Mouse (Mus musculus) megakaryocyte-erythroid progenitor cell, adult 5-6 weeks (primary cell): ENCODE measurements around the gene Ptger1. TPM values are rescaled to one million over a fixed set of nuclear protein-coding genes. Genes with fewer than 3 reads are reported as not detected.
A peak's percentile ranks its signal among the peaks of the same experiment; 100 is the strongest.

Source experiments
- ATAC-seq: replicated peaks from 2 replicates; pipeline ENCODE4 v1.8.0; 2016; ENCODE audit warnings: mild to moderate bottlenecking, inconsistent platforms; ENCODE audit not compliant: severe bottlenecking, poor library complexity, low FRiP score, low TSS enrichment
- total RNA-seq, 2 experiments: library from RNA; stranded (forward) in 1 of 2; stranded (reverse) in 1 of 2; fragments of 200-1000, 215-1000 nt in 1 of 2; fragments of >200 nt in 1 of 2; fragmentation: Nextera tagmentation in 1 of 2; gene quantifications; 2 replicates each; pipeline ENCODE4 v1.2.3; 2014 to 2017

The Ptger1 gene
- total RNA-seq, 2 experiments from 2014 or later = 1.1 TPM; not detected in 1

DNA sequence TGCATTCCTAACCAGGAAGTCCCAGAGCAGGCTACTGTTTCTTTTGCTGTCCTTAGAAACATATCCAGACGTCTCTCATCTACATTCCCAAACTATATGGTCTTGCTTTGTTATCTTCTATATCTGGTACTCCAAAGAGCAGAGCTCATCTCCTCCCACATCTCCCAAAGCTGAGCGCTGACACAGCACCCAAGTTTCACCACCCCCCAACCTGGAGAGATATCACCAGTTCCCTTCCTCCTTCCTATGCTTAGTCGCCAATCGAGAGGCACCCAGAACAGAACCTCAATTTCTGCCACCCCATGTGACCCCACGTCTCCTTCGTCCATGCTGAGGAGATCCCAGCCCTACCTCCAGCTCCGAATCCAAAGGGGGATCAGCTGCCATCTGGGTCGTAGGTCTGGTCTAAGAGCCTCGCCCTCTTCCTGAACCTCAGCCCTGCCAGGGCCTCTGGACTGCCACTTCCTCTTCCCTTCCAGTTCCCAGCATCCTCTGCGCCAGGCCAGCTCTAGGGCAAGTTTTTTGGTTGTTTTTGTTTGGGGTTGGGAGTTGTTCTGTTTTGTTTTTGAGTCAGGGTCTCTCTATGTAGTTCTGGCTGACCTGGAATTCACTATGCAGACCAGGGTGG, 27.2 kb downstream of the Ptger1 start:
- no peak for ATAC-seq

DNA sequence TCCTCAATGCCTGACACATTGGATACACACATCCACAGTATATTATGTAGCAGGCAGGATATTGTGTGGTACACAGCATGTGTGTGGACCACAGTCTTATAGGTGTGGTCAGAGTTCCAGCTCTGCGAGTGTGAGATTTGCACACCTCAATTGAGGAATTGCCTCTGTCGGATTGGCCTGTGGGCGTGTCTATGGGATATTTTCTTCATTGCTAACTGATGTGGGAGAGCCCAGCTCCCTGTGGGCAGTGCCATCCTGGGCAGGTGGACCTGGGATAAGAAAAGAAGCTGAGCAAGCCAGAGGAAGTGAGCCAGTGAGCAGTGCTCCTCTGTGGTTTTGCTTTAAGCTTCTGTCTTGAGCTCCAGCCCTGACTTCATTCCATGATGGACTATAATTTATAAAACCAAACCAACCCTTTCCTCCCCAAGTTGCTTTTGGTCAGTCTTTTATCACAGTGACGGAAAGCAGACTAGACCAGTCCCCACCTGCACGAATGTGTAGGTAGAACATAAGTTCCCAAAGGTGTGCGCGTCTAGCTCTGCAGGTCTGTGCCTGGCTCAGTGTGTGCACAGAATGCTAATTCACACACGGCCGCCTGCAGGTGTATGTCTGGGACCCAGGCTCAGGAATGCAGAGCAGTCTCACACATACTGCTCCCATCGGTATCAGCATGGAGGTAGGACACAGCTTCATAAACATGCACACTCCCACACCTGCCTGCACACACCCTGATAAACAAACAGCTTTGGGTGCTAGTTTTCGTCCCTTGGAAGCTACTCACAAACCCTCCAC, 28.1 kb downstream of the Ptger1 start:
- ATAC-seq = no peak

DNA sequence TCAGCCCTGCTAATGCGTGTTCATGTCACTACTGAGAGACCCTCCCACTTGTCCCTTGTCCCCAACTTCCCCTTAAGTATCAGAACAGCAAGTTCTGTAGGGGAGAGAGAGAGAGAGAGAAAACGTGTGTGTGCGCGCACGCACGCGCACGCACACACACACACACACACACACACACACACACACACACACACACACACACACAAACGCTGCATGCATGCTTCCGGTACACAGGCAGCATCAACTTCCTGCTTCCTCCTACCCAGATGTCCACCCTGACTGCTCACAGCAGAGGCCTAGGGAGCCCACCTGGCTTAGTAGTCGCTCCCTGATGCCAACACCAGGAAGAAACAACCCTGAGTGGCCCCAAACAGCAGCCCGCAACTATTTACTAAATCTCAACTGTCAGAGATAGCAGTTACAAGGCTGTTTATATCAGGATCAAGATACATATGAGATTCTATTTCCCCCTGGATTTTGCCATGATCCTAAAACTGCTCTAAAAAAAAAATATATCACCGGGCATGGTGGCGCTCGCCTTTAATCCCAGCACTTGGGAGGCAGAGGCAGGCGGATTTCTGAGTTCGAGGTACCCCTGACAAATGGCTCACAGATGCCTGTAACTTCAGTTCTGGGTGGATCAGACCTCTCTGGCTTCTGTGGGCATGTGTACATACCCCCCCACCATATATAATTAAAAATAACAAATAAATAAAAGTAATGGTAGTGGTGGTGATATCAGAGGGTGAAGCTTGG, 29.1 kb downstream of the Ptger1 start:
- ATAC-seq = no peak

DNA sequence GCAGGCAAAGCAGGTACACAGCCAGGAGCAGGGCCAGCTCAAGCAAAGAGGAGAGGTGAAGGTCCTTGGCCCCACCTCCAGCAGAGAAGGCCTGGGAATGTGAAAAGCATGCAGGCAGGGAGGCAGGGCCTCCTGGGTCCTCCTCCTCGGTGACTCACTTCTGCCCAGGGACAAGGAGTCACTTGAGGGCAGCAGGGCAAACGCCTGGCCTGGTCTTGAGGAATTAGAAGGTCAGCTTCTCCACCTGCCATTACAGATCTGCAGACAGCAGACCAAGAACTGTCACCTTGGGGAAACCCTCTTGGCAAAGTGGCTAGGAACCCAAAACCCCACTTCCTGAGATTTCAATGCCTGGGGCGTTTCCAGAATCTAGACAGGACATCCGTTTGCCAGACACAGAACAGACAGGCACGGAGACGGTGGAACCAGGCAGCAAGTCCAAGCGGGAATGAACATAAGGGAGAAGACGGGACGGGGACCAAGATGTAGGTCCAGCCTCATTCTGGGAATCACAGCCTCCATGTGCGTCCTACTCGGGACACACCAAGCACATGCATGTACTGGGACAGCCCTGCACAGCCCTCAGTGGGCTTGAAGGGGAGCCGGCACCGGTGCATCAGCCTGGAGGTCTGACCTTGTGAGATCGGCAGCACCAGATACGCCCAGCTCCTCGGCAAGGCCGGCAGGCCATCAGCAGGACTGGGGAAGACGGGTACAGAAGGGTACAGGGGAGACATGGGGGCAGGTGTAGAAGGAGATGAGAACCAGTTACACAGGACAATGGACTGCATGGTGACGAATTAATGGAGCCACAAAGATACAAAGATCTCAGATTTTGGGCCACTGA, 31.1 kb downstream of the Ptger1 start:
- ATAC-seq = 0 out of 2 replicates have a peak, but pooled peaks have one; percentile 5

DNA sequence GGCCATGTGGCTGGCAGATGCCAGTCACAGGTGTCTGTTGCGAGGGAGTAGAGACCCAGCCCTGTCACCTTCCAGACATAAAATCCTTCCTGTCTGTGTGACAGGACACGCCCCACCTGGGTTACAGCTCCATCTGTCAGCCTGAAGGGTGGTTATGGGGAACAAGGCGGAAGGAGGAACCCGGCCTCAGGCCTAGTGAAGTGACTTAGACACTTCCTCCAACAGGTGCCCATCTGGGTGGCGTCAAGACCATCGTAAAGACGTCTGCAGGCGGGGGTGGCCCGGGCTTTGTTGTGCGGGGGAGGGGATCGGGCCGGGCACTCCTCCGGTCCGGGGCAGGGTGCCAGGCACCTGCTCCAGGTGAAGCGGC, 31.8 kb downstream of the Ptger1 start:
- ATAC-seq = peak; percentile 61

DNA sequence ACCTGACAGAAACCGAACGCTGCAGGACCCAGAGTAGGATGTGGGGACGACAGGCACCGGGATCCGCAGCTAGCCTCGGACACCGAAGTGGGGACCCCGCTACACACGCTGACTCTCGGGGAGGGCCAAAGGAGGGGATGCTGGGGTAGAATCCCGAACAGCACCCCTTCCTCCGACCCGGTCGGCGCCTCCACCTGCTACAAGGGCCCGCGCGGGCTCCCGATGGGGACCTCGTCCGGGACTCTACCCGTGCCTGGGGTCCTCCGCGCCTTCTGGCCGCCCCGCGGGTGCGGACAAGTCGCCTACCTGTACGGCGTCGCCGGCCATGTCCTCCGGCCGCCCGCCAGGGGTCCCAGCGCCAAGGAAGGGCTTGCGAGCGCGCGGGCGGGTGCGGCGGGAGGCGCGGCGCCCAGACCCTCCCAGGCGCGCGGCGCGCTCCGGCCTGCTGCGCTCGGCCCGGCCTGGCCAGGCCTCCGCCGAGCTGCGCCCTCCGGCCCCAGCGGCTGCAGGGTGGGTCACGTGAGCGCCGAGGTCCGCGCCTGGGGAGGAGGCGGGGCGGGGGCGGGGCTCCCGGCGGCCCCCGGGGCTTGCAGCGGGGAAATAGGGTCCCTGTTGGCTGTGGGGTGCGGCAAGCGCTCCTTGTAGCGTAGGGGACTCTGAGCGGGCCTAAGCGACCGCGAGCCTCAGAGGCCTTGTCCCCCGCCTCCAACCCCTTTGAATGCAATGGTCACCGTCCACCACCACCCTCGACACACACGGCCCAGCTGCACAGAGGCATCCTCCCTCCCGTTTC, 32.4 kb downstream of the Ptger1 start, which contains the start of gene Pkn1:
Gene Pkn1, minus strand, starts transcription at position 519 of the 793 bp plus-strand sequence.
- ATAC-seq = peak; percentile 40

DNA sequence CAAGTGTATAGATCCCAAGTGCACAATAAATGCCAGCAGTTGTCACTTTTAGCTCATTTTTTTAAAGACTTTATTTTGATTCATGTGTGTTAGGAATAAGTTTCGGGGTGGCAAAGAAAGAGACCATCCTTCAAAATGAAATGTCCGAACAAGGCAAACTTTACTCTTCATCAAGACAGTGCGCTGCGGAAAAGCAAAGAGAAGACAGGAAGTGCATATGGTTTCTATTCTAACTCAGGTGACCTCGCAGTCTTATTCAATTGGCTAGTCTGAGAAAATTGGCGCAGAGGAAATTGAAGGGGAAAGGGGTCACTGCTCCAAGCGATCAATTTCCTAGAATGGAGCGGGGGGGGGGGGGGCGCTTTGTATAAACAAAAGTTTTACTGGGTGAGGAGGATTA, 33.1 kb downstream of the Ptger1 start:
- ATAC-seq = no peak

DNA sequence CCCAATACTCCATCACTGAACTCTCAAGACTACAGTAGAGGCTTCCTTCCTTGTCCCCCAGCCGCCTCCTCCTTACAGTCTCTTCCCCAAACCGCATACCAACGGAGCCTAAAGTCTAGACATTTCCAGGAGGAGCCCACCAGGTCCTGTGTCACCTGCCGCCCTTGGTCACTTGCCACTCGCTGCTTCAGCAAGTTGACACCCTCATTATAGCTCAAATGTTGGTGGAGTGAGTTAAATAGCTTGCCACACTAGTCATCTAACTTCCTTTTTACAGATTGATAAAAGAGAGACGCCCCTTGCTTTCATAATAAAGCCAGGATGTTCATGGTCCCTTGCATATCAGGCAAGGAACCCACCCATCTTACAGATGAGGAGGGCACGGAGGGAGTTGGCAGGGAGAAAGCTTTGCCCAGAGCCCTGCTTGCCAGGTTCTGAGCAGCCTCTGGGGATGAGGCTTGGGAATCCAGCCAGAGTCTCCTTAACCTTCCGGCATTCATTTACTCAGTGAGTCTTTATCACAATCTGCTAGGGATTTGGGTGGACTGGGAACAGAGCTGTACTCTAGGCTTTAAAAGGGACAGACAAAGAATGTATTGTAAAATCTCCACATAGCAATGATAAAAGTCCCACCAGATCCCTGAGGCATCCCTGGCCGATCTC, 34.1 kb downstream of the Ptger1 start:
- ATAC-seq = no peak

DNA sequence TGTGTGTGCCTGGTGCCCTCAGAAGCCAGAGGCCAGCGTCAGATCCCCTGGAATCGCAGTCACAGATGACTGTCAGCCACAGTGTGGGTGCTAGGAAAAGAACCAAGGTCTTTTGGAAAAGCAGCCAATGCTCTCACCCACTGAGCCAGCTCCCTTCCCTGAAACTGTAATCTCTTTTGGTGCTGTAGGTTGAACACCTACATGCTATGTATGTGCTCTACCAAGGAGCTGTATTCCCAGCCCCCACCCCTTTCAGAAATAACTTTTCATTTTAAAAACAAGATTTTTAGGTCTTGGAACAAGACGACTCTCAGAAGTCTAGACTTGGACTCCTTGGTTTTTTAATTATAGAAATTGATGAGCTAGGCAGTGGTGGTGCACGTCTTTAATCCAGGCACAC, 36.9 kb downstream of the Ptger1 start:
- ATAC-seq = no peak

DNA sequence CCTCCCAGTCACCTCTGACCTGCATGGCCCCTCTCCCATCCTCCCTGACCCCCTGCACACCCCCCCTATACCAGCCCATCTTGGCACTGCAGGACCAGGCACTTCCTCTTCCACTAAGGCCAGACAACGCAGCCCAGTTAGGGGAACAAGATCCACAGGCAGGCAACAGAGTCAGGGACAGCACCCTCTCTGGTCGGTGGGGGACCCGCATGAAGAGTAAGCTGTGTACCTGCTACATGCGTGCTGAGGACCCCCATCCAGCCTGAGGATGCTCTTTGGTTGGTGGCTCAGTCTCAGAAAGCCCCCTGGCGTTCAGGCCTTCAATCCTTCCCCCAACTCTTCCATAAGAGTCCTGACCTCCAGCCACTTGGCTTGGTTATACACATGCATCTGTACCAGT, 39.9 kb downstream of the Ptger1 start:
- no peak for ATAC-seq

DNA sequence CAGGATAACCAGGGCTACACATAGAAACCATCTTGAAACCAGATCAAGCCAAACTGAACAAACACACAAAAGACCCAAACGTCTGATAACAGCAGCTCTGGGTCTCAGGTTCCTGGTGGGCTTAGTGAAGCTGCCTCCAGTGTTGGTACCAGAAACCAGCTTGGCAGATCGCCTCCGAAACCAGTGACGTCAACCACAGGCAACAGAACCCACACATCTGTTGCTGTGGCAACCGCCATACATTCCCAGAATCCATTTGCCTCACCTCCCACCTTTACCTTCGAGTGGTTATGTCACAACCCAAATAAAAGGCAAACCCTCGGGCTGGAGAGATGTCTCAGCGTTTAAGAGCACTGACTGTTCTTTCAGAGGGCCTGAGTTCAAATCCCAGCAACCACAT, 41.1 kb downstream of the Ptger1 start:
- no peak for ATAC-seq

DNA sequence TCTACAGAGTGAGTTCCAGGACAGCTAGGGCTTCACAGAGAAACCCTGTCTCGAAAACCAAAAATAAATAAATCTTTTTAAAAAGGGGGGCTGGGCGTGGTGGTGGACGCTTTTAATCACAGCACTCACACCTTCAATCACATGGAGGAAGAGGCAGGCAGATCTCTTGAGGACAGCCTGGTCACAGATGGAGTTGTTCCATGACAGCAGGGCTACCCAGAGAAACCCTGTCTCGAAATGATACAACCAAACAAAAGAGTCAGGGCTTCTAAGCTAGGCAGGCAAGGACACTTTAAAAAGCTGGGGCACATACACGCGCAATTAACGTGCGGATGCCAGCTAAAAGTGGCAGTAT, 48.2 kb downstream of the Ptger1 start:
- no peak for ATAC-seq

DNA sequence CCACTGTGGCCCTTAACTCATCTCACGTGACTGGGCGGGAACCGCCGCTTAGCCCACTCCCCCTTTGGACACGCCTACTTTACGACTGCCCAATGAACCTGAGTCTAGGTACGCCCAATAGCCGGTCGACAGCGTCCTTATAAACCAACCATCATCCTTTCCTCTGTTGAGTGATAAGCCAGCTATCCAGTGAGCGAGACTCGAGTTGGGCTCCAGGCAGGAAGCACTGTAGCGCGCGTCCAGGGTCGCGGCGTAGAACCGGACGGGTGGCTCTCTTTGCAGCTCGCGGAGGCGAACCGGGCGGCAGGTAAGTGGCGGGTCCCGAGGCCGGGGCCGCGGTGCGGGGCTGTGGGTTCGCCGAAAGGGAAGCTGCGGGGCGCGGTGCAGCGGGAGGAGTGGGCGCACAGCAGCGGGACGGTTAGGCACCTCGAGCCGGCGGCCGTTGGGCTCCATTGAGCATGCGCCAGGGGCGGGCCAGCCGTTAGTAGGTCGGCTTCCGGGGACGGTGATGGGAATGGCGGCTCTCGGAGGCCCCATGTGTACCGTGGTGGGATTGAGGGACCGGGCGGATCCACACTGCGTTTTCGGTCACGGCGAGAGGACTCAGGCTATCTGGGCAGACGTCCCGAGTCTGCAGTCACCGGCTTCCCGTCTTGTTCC, 48.7 kb downstream of the Ptger1 start, which contains the start of gene Ddx39:
Gene Ddx39, plus strand, starts transcription at position 147 of the 660 bp plus-strand sequence.
- ATAC-seq = peak; percentile 97

DNA sequence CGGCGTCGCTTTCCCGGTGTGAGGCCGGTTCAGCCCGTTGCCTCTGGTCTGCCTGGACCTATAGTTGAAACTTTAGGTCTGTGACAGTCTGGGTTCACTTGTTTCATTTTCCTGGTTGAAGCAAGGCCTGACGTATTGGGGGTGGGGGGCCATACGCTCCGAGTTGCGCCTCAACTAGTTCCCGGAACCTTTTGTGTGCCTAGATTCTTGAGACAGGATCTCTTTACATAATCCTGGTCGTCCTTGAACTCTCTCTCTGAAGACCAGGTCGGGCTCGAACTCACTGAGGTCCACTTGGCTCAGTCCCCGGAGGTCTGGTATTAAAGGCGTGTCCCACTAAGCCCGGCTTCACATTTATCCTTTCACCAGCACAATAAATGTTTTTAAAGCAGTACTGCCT, 49.3 kb downstream of the Ptger1 start:
- ATAC-seq = no peak

DNA sequence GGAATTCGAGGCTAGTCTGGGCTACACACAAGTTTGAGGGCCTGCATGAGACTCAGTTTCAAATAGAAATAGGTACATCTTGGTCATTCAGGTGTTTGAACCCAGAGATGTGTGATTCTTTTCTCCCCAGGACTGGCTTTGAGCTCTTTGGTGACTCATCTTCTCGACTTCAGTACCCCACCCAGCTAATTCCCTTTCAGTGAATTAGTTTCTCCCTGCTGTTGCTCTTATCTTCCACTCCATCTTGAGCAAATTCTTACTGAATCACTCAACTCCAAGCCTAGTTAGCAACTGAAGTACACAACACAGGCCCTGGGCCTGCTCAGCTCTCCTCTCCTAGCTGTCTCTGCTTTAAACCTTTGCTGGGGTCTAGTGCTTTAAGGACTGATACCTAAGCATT, 50.1 kb downstream of the Ptger1 start:
- no peak for ATAC-seq

DNA sequence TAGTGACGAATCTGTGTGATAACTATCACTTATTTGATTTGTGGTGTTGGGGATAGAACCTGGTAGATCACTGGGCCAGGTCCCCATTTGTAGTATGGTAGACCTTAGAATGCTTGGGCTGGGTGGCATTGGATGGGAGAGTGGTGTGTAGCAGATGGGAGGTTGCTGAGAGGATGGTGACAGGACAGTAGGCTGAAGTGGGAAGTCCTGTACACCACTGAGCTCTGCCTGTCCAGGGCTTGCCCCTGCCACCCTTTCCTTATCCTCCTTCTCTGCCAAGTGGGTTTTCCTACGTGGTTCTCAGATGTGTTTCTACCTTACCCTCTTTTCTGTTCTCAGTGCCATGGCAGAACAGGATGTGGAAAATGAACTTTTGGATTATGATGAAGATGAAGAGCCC, 52.6 kb downstream of the Ptger1 start:
- ATAC-seq = no peak

DNA sequence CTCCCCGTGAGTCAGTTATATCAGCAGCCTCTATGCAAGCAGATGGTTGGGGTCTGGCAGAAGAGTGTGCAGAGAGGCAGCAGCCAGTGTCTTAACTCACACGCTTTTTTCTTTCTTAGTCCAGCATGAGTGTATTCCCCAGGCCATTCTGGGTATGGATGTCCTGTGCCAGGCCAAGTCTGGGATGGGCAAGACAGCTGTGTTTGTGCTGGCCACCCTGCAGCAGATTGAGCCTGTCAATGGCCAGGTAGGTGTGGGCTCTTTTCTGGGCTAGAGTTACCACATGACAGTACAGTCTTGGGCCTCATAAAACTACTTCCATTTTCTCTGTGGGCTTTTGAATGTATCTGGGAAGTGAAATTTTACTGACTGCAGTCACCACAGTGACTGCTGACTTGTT, 53.2 kb downstream of the Ptger1 start:
- no peak for ATAC-seq
